Mouse (Mus musculus) hindlimb bud, embryonic 11.5 days (tissue): Measurements from ENCODE around the gene Fntb.

ENCODE experiments used
- DNase-seq: peaks from one replicate; pipeline ENCODE4 v3.0.0-alpha.2; 2012; ENCODE audit warnings: low read depth, low spot score; ENCODE audit errors: extremely low spot score

Fntb gene

GRCm38 (mm10) chr12:76765354-76765851 is at the start of gene Fntb, which contains the start of gene Churc1:
Gene Fntb, plus strand, starts transcription at chr12:76765589.
Gene Churc1, plus strand, starts transcription at chr12:76765538.
- DNase-seq = peak; percentile 96

GRCm38 (mm10) chr12:76718384-76718783 is 47.0 kb upstream of the Fntb start:
- no peak for DNase-seq

DNA sequence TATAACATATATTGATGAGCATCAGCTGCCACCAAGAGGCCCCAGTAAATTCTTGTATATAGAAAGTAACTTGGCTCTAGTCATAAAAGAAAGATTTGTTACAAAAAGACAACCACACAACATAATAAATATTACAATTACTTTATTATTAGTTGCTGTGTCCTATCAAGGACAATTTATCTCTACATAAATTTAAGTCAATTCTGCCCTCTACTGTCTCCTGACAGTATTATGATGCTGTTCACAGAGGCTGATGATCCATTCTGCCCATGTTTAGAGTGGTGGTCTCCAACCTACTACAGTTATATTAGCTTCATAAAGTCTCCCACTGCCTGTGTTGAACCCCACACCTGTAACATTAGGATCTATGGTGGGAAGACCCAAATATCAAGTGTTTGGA is 44.8 kb upstream of the Fntb start:
- DNase-seq = no peak

DNA sequence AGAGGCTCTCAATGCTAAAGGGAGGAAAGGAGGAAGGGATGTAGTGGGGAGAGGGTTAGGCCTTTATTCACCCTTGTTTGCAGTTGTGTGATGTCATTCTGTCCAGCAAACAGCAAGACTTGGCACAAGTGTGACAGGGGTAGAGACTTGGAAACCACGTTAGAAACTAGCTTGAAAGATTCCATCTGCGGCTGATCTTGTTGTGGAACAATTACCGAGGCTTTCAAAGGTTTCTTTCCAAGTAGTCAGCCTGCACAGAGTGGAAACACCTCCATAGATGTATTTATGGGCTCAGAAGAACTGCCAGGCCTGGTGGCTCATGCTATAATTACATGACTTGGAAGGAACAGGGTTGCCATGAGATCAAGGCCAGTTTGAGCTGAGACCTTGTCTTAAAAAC is 43.4 kb upstream of the Fntb start:
- DNase-seq = no peak

GRCm38 (mm10) chr12:76727955-76728354 is 37.4 kb upstream of the Fntb start:
- DNase-seq = no peak

DNA sequence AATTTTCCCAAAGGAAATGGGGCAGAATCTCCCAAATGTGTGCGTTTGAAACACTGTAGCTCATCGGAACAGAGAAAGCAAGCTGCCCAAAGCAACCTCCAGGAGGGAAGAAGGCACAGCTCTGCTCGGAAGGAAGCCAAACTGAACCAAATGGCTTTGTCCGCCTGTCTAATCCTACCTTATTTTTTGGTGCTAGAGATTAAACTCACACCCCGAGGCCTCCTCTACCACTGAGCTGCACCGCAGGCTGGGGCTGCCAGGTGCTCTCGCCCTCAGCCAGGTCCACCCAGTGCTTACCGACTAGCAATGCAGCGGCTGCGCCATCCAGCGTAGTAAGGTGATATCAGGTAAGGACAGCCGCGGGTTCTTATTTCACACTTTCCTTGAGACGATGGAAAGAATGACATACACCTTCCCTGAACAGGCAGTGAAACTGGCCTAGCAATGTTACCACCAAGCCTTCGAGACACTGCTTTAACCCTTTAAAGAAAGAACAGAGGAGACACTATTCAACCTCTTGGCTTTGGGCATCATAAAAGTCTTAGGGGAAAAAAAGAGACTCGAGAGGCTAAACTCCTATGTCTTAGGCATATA is 14.4 kb upstream of the Fntb start:
- DNase-seq = no peak

- peak; percentile 44 for DNase-seq
Measured at GRCm38 (mm10) chr12:76752652-76753318, 12.6 kb upstream of the Fntb start.

GRCm38 (mm10) chr12:76765901-76766630 is 677 bp downstream of the Fntb start:
- no peak for DNase-seq

DNA sequence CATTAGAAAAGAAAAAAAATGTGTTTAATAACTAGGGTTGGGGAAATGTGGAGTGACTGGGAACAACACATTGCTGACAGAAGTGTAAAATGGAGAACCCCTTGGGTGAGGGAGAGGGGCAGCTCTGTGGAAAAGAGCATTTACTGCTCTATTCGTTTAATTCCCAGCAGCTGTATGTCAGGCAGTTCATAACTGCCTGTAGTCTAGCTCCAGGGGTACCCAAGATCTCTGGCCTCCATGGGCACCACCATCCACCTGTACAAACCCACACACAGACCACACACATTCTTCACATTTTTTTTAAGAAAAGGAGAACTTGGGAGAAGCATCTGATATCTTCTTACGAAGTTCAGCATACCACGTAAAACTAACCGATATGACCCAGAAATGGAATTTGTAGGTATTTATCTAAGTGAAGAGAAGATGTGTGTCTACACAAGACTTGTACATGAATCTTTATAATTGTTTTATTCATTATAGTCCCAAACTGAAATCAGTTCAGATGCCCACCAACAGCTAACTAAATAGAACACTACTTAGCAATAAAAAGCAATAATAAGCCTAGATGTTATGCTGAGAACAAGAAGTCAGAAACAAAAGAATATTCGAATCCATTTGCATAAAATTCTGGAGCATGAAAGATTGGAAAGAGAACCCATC is 5.6 kb downstream of the Fntb start:
- no peak for DNase-seq

DNA sequence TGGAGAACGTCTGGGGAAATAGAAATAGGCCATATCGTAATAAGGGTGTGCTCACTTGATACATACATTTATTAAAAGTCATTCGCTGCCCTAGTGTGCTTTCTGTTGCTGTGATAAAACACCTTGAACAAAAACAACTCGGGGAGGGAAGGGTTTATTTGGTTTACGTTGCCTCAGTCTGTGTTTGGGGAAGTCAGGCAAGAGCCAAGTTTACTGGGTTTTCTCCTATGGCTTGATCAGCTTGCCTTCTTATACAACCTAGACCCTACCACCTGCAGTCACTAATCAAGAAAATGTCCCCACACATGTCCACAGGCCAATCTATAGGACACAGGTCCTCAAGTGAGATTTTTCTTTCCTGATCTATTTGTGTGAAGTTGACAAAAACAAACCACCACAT is 6.2 kb downstream of the Fntb start:
- DNase-seq = no peak

- DNase-seq = no peak
Measured at GRCm38 (mm10) chr12:76774652-76775051, 9.3 kb downstream of the Fntb start.

GRCm38 (mm10) chr12:76775132-76775531 is 9.7 kb downstream of the Fntb start:
- DNase-seq = no peak

DNA sequence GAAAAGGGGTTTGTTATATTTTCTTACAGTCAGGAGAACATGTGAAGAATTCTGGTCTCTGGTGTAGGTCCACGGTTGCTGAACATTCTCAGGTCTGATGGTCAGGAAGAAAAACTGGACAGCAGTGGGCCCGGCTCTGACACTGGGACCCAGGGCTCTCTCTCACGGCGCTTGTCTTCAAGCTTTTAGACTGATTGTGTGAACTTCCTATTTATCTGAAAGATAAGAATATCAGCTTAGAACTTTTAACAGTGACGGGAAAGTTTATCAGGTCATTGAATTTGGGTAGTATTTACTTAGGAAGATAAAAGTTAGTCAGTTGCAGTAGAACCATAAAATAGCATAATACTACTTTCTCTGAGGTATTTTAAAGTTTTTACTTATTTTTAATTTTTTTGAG is 11.5 kb downstream of the Fntb start:
- no peak for DNase-seq

DNA sequence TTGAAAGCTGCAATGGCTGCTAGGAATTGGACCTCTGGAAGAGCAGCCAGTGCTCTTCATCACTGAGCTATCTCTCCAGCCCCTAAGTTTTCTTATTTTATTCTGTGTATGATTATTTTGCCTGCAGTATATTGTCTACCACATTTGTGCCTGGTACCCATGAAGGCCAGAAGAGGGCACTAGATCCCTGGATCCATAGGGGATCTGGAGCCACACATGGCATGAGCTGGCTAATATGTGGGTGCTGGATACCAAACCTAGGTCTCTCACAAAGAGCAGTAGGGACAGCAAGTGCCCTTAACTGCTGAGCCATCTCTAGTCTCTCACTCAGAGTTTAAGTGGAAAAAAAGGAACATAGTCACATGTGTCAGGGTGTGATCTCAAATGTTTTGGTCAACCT is 12.5 kb downstream of the Fntb start:
- DNase-seq = no peak

- no peak for DNase-seq
Measured at GRCm38 (mm10) chr12:76778305-76779083, 13.1 kb downstream of the Fntb start.

DNA sequence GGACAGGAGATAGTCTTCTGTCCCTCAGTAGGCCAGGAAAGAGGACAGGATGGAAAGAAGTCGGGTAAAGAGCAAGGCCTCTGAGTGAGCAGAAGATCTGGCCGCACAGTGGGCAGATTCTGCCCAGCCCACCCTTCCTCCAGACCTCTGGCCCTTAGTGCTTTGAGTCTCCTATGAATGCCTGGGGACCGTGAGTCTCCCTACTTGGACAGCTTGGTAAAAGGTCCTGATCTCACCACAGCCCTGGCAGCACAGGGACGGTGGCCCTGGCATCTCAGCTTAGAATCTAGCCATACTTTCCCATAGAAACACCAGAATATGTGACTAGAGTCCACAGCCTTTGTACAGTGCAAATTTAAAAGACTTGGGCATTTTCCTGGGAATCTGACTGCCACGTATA is 14.6 kb downstream of the Fntb start:
- DNase-seq = no peak

DNA sequence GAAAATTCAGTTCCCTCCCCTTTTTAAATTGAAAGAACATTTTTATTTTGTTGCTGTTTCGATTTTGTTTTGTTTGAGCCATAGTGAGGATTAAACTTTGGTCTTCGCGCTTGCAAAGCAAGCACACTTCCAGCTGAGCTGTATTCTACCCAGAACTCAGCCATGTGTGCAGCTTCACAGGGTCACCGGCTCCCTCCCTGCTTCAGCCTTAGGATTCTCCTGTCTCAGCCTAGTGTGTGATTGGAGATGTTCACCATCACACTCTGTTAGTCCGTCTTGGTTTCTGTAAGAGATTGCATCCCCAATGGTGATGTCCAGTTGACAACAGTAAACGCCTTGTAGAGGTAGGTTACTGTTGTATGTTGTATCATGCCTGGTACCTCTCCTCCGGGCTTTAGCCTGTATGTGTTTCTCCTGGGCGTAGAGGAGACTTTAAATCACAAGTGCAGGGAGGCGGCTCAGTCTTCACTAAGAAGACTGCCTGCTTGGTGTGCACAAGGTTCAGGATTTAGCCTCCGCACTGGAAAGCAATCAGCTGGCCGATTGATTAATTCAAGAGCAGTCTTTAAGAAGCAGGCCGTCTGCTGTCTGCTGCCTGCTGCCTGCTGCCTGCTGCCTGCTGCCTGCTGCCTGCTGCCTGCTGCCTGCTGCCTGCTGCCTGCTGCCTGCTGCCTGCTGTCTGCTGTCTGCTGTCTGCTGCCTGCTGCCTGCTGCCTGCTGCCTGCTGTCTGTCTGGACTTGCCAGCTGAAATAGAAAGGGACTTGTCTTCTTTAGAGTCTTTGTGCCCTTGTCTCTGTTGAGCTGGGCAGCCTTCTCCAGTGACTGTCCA is 15.5 kb downstream of the Fntb start:
- no peak for DNase-seq

GRCm38 (mm10) chr12:76784056-76784619 is 18.7 kb downstream of the Fntb start:
- DNase-seq = no peak

DNA sequence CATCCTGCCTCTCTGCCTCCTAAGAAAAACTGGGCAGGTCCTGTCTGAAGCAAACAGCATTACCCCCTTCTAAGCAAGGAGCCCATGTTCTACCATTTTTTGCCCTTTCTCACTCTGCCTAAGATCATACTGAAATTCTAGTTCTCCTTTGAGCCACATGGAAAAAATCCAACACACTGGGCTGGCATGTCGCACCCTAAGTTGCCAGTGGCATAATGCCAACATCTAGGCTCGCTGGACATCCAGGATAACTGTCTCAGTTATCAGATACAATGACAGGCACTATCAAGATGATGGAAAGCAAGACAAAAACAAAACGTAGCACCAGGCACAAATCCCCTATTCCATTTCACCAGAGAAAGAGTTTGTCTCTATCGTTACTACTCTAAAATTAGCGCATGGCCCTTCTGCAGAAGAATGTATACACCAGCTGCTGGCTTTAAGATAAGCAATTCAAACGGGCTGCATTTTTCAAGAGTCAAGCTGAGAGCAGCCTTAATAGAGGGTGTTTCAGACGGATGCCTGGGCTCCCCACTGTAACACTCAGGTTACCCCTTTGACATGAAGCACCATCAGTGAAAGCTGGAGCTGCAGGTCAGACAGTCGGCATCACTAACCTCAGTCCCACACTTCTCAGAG is 25.2 kb downstream of the Fntb start:
- DNase-seq = no peak
